ENCODE assay signal across 12 mouse cellular contexts in genomic region chr1:65545336-65546060, GRCm38 (mm10).
"Had no signal": no experiment of that assay in that cellular context is flagged by ENCODE, and none has a peak within 500 bp of the region (broad histone marks: within the 10 kb centered on the region; RNA-seq: fewer than 3 reads in every experiment).

No protein-coding gene starts in this region.

- DNase-seq: kidney, postnatal 25 days; layer of hippocampus, adult 9-11 months; layer of hippocampus, postnatal 36 days; liver; liver, embryonic 13.5 days; liver, postnatal 0 days; lung, postnatal 14 days; retina, postnatal 1 day; right cerebral cortex, postnatal 4 days; spleen, adult 18-20 months; thymus, adult 2 months; thymus, postnatal 25 days had no signal
